Mouse (Mus musculus) G1E (cell line): ENCODE results near the gene Slfn8. TPM values are rescaled to one million over a fixed set of nuclear protein-coding genes. Genes with fewer than 3 reads are reported as not detected.
A peak's percentile ranks its signal among the peaks of the same experiment; 100 is the strongest.

Experiments
- ATAC-seq: 2 replicates; pipeline ENCODE4 v1.8.0; 2016; ENCODE audit warnings: mild to moderate bottlenecking; ENCODE audit not compliant: insufficient number of reproducible peaks, poor library complexity, low FRiP score, severe bottlenecking; ENCODE audit errors: extremely low read depth
- DNase-seq: peaks from one replicate; pipeline ENCODE4 v3.0.0; 2012; ENCODE audit warnings: low spot score
- H3K27me3 ChIP-seq: 2 replicates; pipeline ENCODE4 v1.6.1; 2012; ENCODE audit warnings: mild to moderate bottlenecking, low read length, inconsistent platforms; ENCODE audit not compliant: insufficient read depth
- H3K36me3 ChIP-seq: replicated peaks from 2 replicates; pipeline ENCODE3; 2012; ENCODE audit warnings: mild to moderate bottlenecking, inconsistent platforms
- H3K4me1 ChIP-seq: 2 replicates; pipeline ENCODE4 v1.6.1; 2012; ENCODE audit warnings: low read depth, low read length, inconsistent platforms, mixed read lengths; ENCODE audit not compliant: insufficient read depth
- H3K4me3 ChIP-seq: 2 replicates; pipeline ENCODE4 v1.5.1; 2012; ENCODE audit warnings: low read depth, mild to moderate bottlenecking, inconsistent platforms, low read length, moderate library complexity, mixed read lengths
- H3K9me3 ChIP-seq: replicated peaks from 2 replicates; pipeline ENCODE4 v1.6.1; 2012; ENCODE audit warnings: inconsistent platforms
- CTCF ChIP-seq: IDR thresholded peaks from 2 replicates; pipeline ENCODE4 v1.5.1; 2012; ENCODE audit warnings: low read depth, low read length, inconsistent platforms, mixed read lengths
- GATA1 ChIP-seq: IDR thresholded peaks from 2 replicates; pipeline ENCODE4 v1.6.1; 2012; ENCODE audit warnings: borderline replicate concordance, low read length, inconsistent platforms, mixed read lengths
- GATA2 ChIP-seq: IDR thresholded peaks from 2 replicates; pipeline ENCODE4 v1.6.1; 2012; ENCODE audit warnings: low read depth, low read length, inconsistent platforms, borderline replicate concordance
- POLR2AphosphoS5 ChIP-seq: IDR thresholded peaks from 2 replicates; pipeline ENCODE4 v1.6.1; 2012; ENCODE audit warnings: low read depth, low read length, inconsistent platforms; ENCODE audit not compliant: insufficient replicate concordance
- TAL1 ChIP-seq: conservative IDR thresholded peaks from 2 replicates; pipeline ENCODE4 v1.6.1; 2012; ENCODE audit warnings: low read depth, low read length, inconsistent platforms, mixed read lengths
- polyA plus RNA-seq: library from polyadenylated mRNA; stranded (reverse); fragments of >175 nt; gene quantifications from 2 replicates; pipeline ENCODE4 v1.2.3, GENCODE M21; 2012
- total RNA-seq, 2 experiments: library from RNA; stranded (forward) in 1 of 2; stranded (reverse) in 1 of 2; fragments of 200-1000 nt in 1 of 2; fragments of >200 nt in 1 of 2; fragmentation: Nextera tagmentation in 1 of 2; gene quantifications; 2 replicates each; pipeline ENCODE4 v1.2.3; 2014 to 2017

Gene Slfn8
- total and polyA plus RNA-seq, 3 experiments = 0.16 TPM; not detected in 2

DNA sequence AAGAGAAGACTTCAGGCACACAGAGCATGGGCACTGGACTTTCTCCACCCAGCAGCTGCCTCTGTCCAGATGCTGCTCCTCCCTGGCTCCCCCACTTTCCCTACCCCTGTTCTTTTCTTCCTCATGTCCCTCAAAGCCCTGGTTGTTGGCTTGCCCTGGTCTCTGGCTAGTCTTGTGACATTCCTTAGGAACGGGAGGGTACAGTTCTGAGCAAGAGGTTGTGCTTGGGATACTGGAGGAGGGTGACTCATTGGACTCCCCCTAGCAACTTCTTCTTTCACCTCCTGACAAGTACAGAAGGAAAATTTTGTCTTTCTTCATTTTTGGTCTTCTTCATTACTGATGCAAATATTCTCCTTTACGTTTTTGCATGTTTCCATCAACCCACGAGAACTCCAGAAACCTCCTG lies 43.3 kb upstream of the Slfn8 start:
- no peak overlapping the region for H3K4me3 ChIP-seq

DNA sequence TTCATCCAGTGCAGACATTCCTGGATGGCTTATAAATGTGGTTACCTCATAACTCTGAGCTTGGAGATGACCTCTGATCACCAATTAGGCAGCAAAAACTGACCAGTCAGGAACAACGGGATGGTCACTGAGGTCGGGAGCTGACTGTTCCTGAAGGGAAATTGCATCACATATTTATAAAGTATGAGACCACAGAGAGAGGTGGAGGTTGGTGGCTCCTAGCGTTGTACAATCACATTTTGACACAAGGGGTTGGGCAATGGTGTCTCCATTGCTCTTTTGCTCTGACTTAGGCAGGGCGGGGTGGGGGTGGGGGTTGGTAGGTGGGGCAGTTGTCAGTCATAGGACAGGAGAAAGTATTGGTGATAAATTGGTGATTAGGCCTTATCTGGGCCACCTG lies 42.5 kb upstream of the Slfn8 start:
- Histone ChIP-seq H3K4me1 (peaks cover 69% of the 10 kb centered on the region), H3K9me3 (no peaks in the 10 kb centered on the region), H3K27me3 (no peaks in the 10 kb centered on the region), H3K4me3 (no peak overlapping the region), H3K36me3 (peaks cover 60% of the 10 kb centered on the region)
- TF ChIP-seq GATA1 = no peak
- TF ChIP-seq GATA2 = no peak
- no peak for TF ChIP-seq TAL1
- no peak for TF ChIP-seq CTCF
- TF ChIP-seq POLR2AphosphoS5 = no peak
- no peak for ATAC-seq
- DNase-seq = no peak

More for the DNA sequence above, 43.3 kb upstream of the Slfn8 start:
- ATAC-seq = no peak
- H3K27me3 ChIP-seq = no peaks in the 10 kb centered on the region
- TF ChIP-seq POLR2AphosphoS5 (no peak), CTCF (no peak), TAL1 (no peak), GATA2 (no peak), GATA1 (no peak)
- peaks cover 75% of the 10 kb centered on the region for H3K4me1 ChIP-seq
- peaks cover 2% of the 10 kb centered on the region; the same call in 1 of the 2 replicates for H3K9me3 ChIP-seq
- no peak for DNase-seq
- H3K36me3 ChIP-seq = peaks cover 59% of the 10 kb centered on the region

DNA sequence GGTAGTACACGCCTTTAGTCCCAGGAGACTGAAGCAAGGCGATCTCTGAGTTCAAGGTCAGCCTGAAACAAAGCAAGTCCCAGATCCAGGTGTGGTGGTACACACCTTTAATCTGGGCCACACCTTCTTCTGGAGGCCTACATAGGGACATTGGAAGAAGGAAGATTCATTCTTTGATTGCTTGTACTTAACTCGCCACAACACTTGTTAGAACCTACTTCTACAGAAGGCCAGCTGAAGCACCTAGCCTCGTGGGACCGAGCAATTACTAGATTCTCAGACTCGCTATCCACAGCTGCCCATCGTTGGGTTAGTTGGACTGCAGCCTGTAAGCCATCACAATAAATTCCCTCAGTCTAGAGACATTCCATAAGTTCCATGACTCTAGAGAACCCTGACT lies 41.2 kb upstream of the Slfn8 start:
- no peak for ATAC-seq
- H3K4me1 ChIP-seq = peaks cover 59% of the 10 kb centered on the region
- no peak for TF ChIP-seq TAL1
- TF ChIP-seq CTCF = no peak
- TF ChIP-seq GATA2 = no peak
- no peak for TF ChIP-seq GATA1
- no peak for TF ChIP-seq POLR2AphosphoS5
- no peaks in the 10 kb centered on the region for H3K9me3 ChIP-seq
- H3K4me3 ChIP-seq = no peak overlapping the region
- H3K36me3 ChIP-seq = peaks cover 63% of the 10 kb centered on the region
- no peaks in the 10 kb centered on the region for H3K27me3 ChIP-seq
- no peak for DNase-seq

DNA sequence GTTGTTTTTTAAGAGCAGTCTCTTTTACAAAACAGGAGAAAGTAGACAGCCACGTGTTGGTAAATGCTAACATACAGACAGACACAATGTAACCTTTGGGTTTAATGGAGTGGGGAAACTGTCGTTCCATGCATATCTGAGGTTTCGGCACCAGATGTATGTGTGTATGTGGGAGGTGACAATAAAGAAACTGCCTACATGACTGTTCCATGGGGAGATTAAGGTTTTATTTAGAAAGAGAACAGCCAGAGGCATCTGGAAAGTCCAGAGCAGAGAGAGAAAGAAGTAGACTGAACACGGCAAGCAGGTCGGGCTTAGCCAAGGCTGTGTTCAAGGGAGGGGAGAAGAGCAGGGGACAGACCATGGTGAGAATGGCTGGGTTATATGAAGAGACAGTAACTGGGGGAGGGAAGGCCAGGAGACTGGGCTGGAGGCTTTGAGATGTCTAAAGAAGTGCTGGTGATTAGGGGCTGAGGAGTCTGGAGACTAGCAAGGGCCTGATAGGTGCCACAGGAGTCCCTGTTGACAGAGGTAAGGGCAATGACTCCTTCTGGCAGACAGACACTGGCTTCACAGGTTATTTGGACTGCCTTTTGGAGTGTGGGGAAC lies 39.9 kb upstream of the Slfn8 start:
- H3K4me1 ChIP-seq = peaks cover 47% of the 10 kb centered on the region
- no peak; the same call in 1 of the 2 replicates for ATAC-seq
- TF ChIP-seq POLR2AphosphoS5 (no peak), GATA1 (no peak), GATA2 (no peak), TAL1 (no peak), CTCF (no peak)
- no peaks in the 10 kb centered on the region for H3K27me3 ChIP-seq
- no peaks in the 10 kb centered on the region for H3K9me3 ChIP-seq
- no peak overlapping the region for H3K4me3 ChIP-seq
- peaks cover 60% of the 10 kb centered on the region for H3K36me3 ChIP-seq
- DNase-seq = no peak

DNA sequence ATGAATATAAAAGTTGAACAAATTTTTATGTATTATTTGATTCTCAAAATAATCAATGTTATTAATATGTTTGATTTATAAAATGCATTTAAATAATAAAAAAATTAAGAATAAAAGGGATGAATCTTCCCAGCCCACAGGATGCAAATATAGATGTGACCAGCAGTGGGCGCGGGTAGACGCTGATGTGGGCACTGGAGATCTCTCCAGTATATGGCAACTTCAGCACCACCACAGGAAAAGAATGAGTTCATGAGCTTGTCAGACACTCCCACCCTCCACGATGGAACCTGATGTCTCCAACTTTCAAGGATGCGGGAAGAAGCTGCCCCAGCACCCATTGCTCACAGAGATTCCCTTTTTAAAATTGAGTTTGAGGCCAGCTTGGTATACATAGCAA lies 37.3 kb upstream of the Slfn8 start:
- TF ChIP-seq GATA2 (no peak), TAL1 (no peak), CTCF (peak; percentile 45; the same call in 1 of the 2 replicates), GATA1 (no peak), POLR2AphosphoS5 (no peak)
- no peak overlapping the region for H3K4me3 ChIP-seq
- H3K27me3 ChIP-seq = no peaks in the 10 kb centered on the region
- no peaks in the 10 kb centered on the region for H3K9me3 ChIP-seq
- peaks cover 36% of the 10 kb centered on the region for H3K36me3 ChIP-seq
- ATAC-seq (peak; percentile 57; the same call in 1 of the 2 replicates), DNase-seq (no peak)
- H3K4me1 ChIP-seq = peaks cover 22% of the 10 kb centered on the region

DNA sequence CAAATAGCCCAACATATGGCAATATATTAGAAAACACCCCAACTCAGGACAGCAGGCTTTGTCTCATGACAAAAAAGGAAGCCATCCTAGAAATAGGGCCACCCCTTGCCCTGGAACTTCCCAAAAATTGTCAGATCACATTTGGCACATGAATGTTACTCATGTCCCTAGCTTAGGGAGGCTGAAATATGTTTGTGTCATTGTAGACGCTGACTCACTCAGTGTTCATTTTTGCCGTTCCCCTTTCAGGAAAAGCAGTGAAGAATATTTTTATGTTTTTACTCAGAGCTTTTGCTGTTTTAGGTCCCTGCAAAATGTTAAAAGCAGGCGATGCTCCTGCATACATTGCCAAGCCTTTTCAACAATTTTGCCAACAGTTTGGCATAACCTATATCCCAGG lies 25.0 kb upstream of the Slfn8 start:
- ATAC-seq = peak; percentile 28; the same call in 1 of the 2 replicates
- Histone ChIP-seq H3K4me3 (no peak overlapping the region), H3K9me3 (no peaks in the 10 kb centered on the region), H3K27me3 (no peaks in the 10 kb centered on the region), H3K4me1 (no peaks in the 10 kb centered on the region; the same call in 1 of the 2 replicates), H3K36me3 (peaks cover 50% of the 10 kb centered on the region)
- TF ChIP-seq GATA1 = no peak
- TF ChIP-seq POLR2AphosphoS5 = no peak
- no peak for TF ChIP-seq TAL1
- no peak for TF ChIP-seq GATA2
- no peak for TF ChIP-seq CTCF
- no peak for DNase-seq
